Mouse (Mus musculus): ENCODE measurements around the gene Gm35549. TPM values are rescaled to one million over a fixed set of nuclear protein-coding genes. Genes with fewer than 3 reads are reported as not detected.
"Not testable (repeated sequence)": the region's sequence is repeated elsewhere in the genome, so short reads cannot be mapped to it uniquely, and the experiment has no call there.

The Gm35549 gene
- not detected for total RNA-seq (2022)

- DNase-seq (ENCODE audit: low spot score in 2 of 2), result no peak
These were observed at the start of gene Gm35549 for GRCm38 (mm10) chr9:122843760-122844159. Gene Gm35549, minus strand, starts transcription at chr9:122844035.

- DNase-seq (ENCODE audit: low spot score in 2 of 2), result peak; percentile 44 to 45
These were observed 42.7 kb upstream of the Gm35549 start for GRCm38 (mm10) chr9:122886372-122887179.

GRCm38 (mm10) chr9:122885385-122885784 lies 41.5 kb upstream of the Gm35549 start, which contains the start of gene Zkscan7:
Gene Zkscan7, plus strand, starts transcription at chr9:122885685.
- no peak for DNase-seq (ENCODE audit: low spot score in 2 of 2)

- no peak for DNase-seq (ENCODE audit: low spot score in 2 of 2)
These were observed 31.3 kb upstream of the Gm35549 start for GRCm38 (mm10) chr9:122875145-122875544.

GRCm38 (mm10) chr9:122874653-122875052 lies 30.8 kb upstream of the Gm35549 start:
- no peak for DNase-seq (ENCODE audit: low spot score in 2 of 2)

GRCm38 (mm10) chr9:122872595-122872994 lies 28.8 kb upstream of the Gm35549 start:
- no peak for DNase-seq (ENCODE audit: low spot score in 2 of 2)

- DNase-seq (ENCODE audit: low spot score in 2 of 2), result no peak
These were observed 22.4 kb upstream of the Gm35549 start for GRCm38 (mm10) chr9:122866192-122866591.

- DNase-seq (ENCODE audit: low spot score in 2 of 2), result peak; percentile 69 to 76
These were observed 21.9 kb upstream of the Gm35549 start, which contains the start of gene Zfp445 for GRCm38 (mm10) chr9:122865697-122866166. Gene Zfp445, minus strand, starts transcription at chr9:122866006.

- DNase-seq (ENCODE audit: low spot score in 2 of 2), result no peak
These were observed 21.0 kb upstream of the Gm35549 start for GRCm38 (mm10) chr9:122864848-122865247.

- no peak for DNase-seq (ENCODE audit: low spot score in 2 of 2)
These were observed 19.9 kb upstream of the Gm35549 start for GRCm38 (mm10) chr9:122863731-122864130.

GRCm38 (mm10) chr9:122860752-122861151 lies 16.9 kb upstream of the Gm35549 start:
- DNase-seq (ENCODE audit: low spot score in 2 of 2), result no peak

GRCm38 (mm10) chr9:122856716-122857115 lies 12.9 kb upstream of the Gm35549 start:
- no peak for DNase-seq (ENCODE audit: low spot score in 2 of 2)

- no peak for DNase-seq (ENCODE audit: low spot score in 2 of 2)
These were observed 11.8 kb upstream of the Gm35549 start for GRCm38 (mm10) chr9:122855617-122856016.

- DNase-seq (ENCODE audit: low spot score in 2 of 2), result not testable (repeated sequence)
These were observed 11.3 kb upstream of the Gm35549 start for GRCm38 (mm10) chr9:122855141-122855540.

- DNase-seq (ENCODE audit: low spot score in 2 of 2), result no peak
These were observed 10.7 kb upstream of the Gm35549 start for GRCm38 (mm10) chr9:122854526-122854925.

- not testable (repeated sequence) for DNase-seq (ENCODE audit: low spot score in 2 of 2)
These were observed 4.0 kb upstream of the Gm35549 start for GRCm38 (mm10) chr9:122847811-122848311.

GRCm38 (mm10) chr9:122846156-122846555 lies 2.3 kb upstream of the Gm35549 start:
- DNase-seq (ENCODE audit: low spot score in 2 of 2), result peak; percentile 51 to 75

- no peak for DNase-seq (ENCODE audit: low spot score in 2 of 2)
These were observed 1.8 kb upstream of the Gm35549 start for GRCm38 (mm10) chr9:122845621-122846020.

GRCm38 (mm10) chr9:122837680-122838079 lies 6.2 kb downstream of the Gm35549 start:
- peak in 1 of 2 experiments; percentile 11 for DNase-seq (ENCODE audit: low spot score in 2 of 2)

GRCm38 (mm10) chr9:122837216-122837615 lies 6.6 kb downstream of the Gm35549 start:
- no peak for DNase-seq (ENCODE audit: low spot score in 2 of 2)

GRCm38 (mm10) chr9:122836790-122837189 lies 7.0 kb downstream of the Gm35549 start:
- peak; percentile 47 to 69 for DNase-seq (ENCODE audit: low spot score in 2 of 2)

- DNase-seq (ENCODE audit: low spot score in 2 of 2), result peak in 1 of 2 experiments; percentile 10
These were observed 7.7 kb downstream of the Gm35549 start for GRCm38 (mm10) chr9:122836126-122836525.

All from layer of hippocampus, adult 8-10 months (tissue).